Mouse (Mus musculus) hindbrain, postnatal 0 days (tissue): ENCODE data around the gene Naaladl2. TPM values are rescaled to one million over a fixed set of nuclear protein-coding genes. Genes with fewer than 3 reads are reported as not detected.
A peak's percentile ranks its signal among the peaks of the same experiment; 100 is the strongest.

Experiments
- ATAC-seq: fragments of 200-750 bp; cut with Nextera tagmentation; 2 replicates; pipeline ENCODE4 v1.8.0; 2017; ENCODE audit warnings: mild to moderate bottlenecking, moderate TSS enrichment, moderate library complexity
- DNase-seq: peaks from one replicate; pipeline ENCODE4 v3.0.0-alpha.2; 2015; ENCODE audit warnings: low spot score
- H3K27ac ChIP-seq: fragments of 300-500 bp; sonication (generic); 2 replicates; pipeline ENCODE4 v1.5.1; 2014; ENCODE audit warnings: mild to moderate bottlenecking
- H3K27me3 ChIP-seq: fragments of 300-500 bp; sonication (generic); 2 replicates; pipeline ENCODE4 v1.6.1; 2014; ENCODE audit warnings: low read length, mixed read lengths; ENCODE audit not compliant: insufficient read depth
- H3K36me3 ChIP-seq: fragments of 300-500 bp; sonication (generic); 2 replicates; pipeline ENCODE4 v1.6.1; 2014; ENCODE audit warnings: low read length, mixed read lengths; ENCODE audit not compliant: insufficient read depth
- H3K4me1 ChIP-seq: fragments of 300-500 bp; sonication (generic); 2 replicates; pipeline ENCODE4 v1.6.1; 2014; ENCODE audit warnings: antibody characterized with exemption, low read length, mixed read lengths; ENCODE audit not compliant: insufficient read depth
- H3K4me2 ChIP-seq: fragments of 300-500 bp; sonication (generic); 2 replicates; pipeline ENCODE4 v1.6.1; 2014; ENCODE audit warnings: low read depth, mild to moderate bottlenecking, low read length, moderate library complexity, mixed read lengths
- H3K4me3 ChIP-seq: fragments of 300-500 bp; sonication (generic); 2 replicates; pipeline ENCODE4 v1.5.1; 2014; ENCODE audit warnings: low read length
- H3K9ac ChIP-seq: fragments of 300-500 bp; sonication (generic); replicated peaks from 2 replicates; pipeline ENCODE4 v1.6.1; 2014; ENCODE audit warnings: mild to moderate bottlenecking, low read length, moderate library complexity, mixed read lengths
- H3K9me3 ChIP-seq: fragments of 300-500 bp; sonication (generic); 2 replicates; pipeline ENCODE4 v1.6.1; 2016; ENCODE audit warnings: low read length, mixed read lengths
- CTCF ChIP-seq: IDR thresholded peaks from 2 replicates; pipeline ENCODE4 v1.5.1; 2016; ENCODE audit warnings: antibody characterized with exemption, control low read depth, low read depth
- WGBS: fragments of 180-500 bp; shearing (Covaris S2); extraction: QIAGEN DNeasy Blood & Tissue Kit; methylation state at CpG from one replicate; pipeline ENCODE4 v1.1.7; 2014; 5-methylcytosine and 5-hydroxymethylcytosine counted together
- polyA plus RNA-seq: library from polyadenylated mRNA; unstranded; fragments of >200 nt; fragmentation: Nextera tagmentation; extraction: Ambion mirVana; gene quantifications from 2 replicates; pipeline ENCODE4 v1.2.1, GENCODE M21; 2015
- total RNA-seq: library from RNA; depleted of rRNA; stranded (reverse); fragments of >200 nt; gene quantifications from 2 replicates; pipeline ENCODE4 v1.2.3, GENCODE M21; 2014

Gene Naaladl2
- total and polyA plus RNA-seq, 2 experiments from 2014 or later = 0.37 to 0.81 TPM

DNA sequence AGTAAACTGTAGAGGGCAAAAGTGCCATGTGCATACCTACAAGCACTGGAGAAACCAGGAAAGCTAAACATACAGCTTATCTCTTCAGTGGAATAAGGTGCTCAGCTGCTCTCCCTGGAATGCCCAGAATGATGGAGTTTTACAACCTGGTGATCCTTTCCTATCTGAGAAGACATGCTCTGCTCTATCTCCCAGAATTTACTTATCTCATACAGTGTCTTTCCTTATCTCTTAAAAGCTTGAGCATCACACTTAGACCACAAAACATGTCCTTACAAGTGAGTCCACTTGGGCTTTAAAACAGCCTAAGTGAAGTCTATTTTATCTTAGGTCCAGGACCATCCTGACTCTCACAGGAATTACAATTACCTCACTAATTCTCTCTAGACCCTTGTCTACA, 1095.8 kb downstream of the Naaladl2 start:
- H3K27ac ChIP-seq = no peak overlapping the region
- no peak overlapping the region for H3K4me2 ChIP-seq
- ATAC-seq (no peak), DNase-seq (no peak)
- no peak overlapping the region for H3K4me3 ChIP-seq
- H3K36me3 ChIP-seq = no peaks in the 10 kb centered on the region
- no peaks in the 10 kb centered on the region for H3K9me3 ChIP-seq
- no peak for TF ChIP-seq CTCF
- H3K4me1 ChIP-seq = no peaks in the 10 kb centered on the region
- no peaks in the 10 kb centered on the region for H3K27me3 ChIP-seq
- H3K9ac ChIP-seq = no peak overlapping the region

DNA sequence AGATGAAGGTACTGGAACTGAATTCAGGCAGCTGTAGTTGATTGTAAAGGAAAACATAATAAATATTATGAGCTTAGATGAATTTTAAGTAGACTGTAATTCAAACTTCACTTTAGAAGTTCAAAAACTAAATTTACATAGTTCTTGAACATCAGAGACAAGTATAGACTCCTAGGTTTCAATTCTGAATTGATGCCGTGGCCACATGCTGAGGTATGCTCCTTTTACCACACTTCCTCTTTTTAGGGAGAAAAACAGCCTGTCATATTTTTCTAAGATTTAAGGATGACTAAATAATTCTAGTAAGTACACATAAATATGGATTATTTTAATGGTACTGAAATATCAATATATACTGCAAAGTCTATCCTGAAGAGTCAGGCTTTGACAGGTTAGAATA, 1142.3 kb downstream of the Naaladl2 start:
- H3K36me3 ChIP-seq = no peaks in the 10 kb centered on the region
- H3K4me3 ChIP-seq = no peak overlapping the region
- WGBS = 87% methylated on average over 1 of the region's 1 CpGs
- DNase-seq (no peak), ATAC-seq (no peak)
- H3K4me2 ChIP-seq = no peak overlapping the region
- no peaks in the 10 kb centered on the region for H3K27me3 ChIP-seq
- H3K9ac ChIP-seq = no peak overlapping the region
- no peaks in the 10 kb centered on the region for H3K4me1 ChIP-seq
- no peaks in the 10 kb centered on the region for H3K9me3 ChIP-seq
- no peak overlapping the region for H3K27ac ChIP-seq
- no peak for TF ChIP-seq CTCF

DNA sequence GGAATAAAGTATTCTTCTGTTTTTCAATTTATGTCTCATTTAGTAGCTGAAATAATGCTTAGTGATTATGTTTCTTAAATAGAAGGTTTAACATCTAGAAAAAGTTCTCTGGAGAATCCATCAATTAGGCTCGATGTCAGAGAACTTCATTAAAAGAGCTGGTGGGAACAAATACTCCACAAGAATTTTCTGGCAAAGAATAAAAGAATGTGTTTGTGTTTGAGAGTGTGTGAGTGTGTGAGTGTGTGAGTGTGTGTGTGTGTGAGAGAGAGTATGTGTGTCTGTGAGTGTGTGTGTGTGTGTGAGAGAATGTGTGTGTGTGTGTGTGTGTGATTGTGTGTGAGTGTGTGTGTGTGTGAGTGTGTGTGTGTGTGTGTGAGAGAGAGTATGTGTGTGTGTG, 1170.3 kb downstream of the Naaladl2 start:
- H3K27me3 ChIP-seq = no peaks in the 10 kb centered on the region
- H3K9me3 ChIP-seq = no peaks in the 10 kb centered on the region
- H3K4me3 ChIP-seq = no peak overlapping the region
- DNase-seq (no peak), ATAC-seq (no peak)
- no peak overlapping the region for H3K27ac ChIP-seq
- no peak for TF ChIP-seq CTCF
- no peak overlapping the region for H3K4me2 ChIP-seq
- H3K4me1 ChIP-seq = no peaks in the 10 kb centered on the region
- H3K36me3 ChIP-seq = no peaks in the 10 kb centered on the region
- WGBS = 50% methylated on average over 1 of the region's 1 CpGs
- H3K9ac ChIP-seq = no peak overlapping the region

DNA sequence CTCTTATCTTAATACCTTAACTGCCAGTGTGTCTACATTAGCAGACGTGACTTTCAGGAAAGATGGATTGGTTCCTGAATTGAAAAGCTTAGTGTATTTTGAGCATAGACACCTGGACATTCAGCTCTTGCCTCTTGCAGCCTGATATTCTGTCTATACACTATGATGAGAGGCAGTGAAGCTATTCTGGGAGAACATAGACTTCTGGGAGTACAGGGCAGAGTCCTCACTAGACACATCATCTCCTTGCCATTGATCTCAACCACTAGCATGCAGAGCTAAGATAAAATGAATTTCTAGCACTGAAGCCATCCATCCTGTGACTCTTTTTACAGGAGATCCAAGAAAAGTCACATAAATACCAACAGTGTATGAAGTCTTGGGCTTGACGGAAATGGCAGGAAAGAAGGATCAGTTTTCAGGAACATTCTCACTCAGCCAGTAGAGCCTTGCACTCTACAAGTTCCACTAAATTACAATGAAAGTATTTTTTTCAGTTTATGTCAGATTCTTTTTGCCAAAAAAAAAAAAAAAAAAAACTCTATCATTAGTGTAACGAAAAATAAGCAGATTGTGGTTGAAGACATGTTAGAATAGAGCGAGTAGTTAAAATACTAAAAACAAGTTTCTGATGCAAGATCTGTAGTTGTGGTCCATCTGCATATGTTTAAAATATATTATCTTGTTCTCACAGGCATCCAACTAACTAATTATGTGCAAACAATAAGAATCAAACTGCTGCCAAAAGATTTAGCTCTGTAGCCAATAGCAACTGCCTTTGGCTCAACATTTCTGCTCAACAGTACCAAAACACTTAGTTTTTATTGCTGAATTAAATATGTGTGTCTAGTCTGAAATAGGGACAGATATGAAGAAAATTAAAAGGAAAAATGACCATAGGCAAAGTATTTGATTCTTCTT, 1171.1 kb downstream of the Naaladl2 start:
- ATAC-seq (no peak), DNase-seq (peak; percentile 3)

DNA sequence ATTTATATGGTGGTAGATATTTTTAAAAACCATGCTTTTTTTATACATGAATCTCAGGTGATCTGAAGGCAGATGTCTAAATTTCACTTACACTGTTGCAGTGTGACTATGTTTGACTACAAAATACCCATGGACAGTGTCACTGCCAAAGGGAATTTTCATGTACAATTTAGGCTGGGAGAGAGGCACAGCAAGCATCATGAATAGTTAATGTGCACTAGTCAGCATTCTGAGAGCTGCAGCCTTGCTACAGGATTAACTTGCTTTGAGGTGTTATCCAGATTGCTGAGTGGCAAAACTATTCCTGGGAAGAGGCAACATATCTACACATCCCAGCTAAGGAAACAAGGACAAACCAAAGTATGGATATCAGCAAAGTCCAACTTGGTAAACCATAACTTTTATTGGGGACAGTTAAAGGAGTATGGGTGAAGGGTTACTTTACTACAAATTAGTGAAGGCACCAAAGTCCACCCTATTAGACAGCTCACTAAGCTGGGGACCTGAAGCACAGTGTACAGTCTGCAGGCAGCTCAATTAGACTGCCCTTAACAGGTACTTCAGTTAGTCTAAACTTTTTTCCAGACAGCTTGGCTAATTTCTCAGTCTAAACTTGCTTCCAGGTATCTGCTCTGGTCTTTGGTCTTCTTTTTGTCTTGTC, 1181.0 kb downstream of the Naaladl2 start:
- no peak for ATAC-seq
- H3K4me1 ChIP-seq = no peaks in the 10 kb centered on the region
- TF ChIP-seq CTCF = no peak
- H3K4me2 ChIP-seq = no peak overlapping the region
- H3K9ac ChIP-seq = no peak overlapping the region
- no peaks in the 10 kb centered on the region for H3K27me3 ChIP-seq
- no peaks in the 10 kb centered on the region for H3K36me3 ChIP-seq
- DNase-seq = no peak
- no peak overlapping the region for H3K4me3 ChIP-seq
- H3K9me3 ChIP-seq = no peaks in the 10 kb centered on the region
- H3K27ac ChIP-seq = no peak overlapping the region

More for the DNA sequence above, 1171.1 kb downstream of the Naaladl2 start:
- H3K4me3 ChIP-seq = no peak overlapping the region
- H3K36me3 ChIP-seq = no peaks in the 10 kb centered on the region
- no peak overlapping the region for H3K27ac ChIP-seq
- H3K4me2 ChIP-seq = no peak overlapping the region
- 70% methylated on average over 4 of the region's 4 CpGs for WGBS
- no peaks in the 10 kb centered on the region for H3K4me1 ChIP-seq
- no peaks in the 10 kb centered on the region for H3K9me3 ChIP-seq
- H3K27me3 ChIP-seq = no peaks in the 10 kb centered on the region
- TF ChIP-seq CTCF = no peak
- no peak overlapping the region for H3K9ac ChIP-seq

DNA sequence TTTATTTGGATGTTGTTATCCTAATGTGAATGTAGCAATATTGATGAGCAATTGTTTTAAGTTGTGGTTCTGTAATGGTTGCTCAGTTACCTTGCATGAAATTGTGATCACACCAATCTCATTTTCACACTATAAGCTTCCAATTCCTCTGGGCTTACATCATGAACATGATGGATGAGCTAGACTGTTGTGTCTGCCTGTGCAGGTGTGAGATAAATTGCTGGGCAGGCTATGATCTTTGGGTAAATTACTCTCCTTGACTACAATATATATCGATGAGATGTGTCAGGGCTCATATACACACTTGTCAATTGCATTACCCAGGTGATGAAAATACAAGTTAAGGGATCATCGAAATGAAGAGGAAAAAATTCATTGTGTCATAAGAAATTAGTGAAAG, 1197.9 kb downstream of the Naaladl2 start:
- TF ChIP-seq CTCF = no peak
- DNase-seq (peak; percentile 14), ATAC-seq (no peak)

DNA sequence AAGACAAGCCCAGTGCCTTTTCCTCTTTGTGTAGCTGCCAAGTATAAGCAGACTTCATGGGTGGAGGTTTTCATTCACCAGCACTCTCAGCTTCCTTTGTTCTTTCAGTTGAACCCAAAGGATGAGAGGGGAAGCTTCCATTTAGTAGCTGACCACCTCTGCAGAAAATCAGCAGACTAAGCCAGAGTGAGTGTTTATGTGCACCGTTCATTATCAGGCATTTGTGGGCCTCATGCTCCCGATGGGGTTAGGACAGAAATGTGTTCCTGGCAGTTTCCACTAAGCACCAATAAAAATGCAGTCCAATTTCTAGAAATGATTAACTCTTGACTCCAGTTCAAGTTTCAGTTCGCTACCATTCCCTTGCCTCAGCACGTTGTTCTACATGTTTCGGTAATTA, 1206.8 kb downstream of the Naaladl2 start:
- ATAC-seq = no peak
- H3K4me2 ChIP-seq = peak overlapping the region; percentile 23; the same call in 1 of the 2 replicates
- H3K36me3 ChIP-seq = no peaks in the 10 kb centered on the region
- H3K27me3 ChIP-seq = no peaks in the 10 kb centered on the region
- no peak overlapping the region for H3K4me3 ChIP-seq
- peak; percentile 13 for DNase-seq
- no peak overlapping the region for H3K9ac ChIP-seq
- no peak for TF ChIP-seq CTCF
- no peak overlapping the region for H3K27ac ChIP-seq
- WGBS = 22% methylated on average over 5 of the region's 5 CpGs
- H3K9me3 ChIP-seq = no peaks in the 10 kb centered on the region
- H3K4me1 ChIP-seq = no peaks in the 10 kb centered on the region

More for the DNA sequence above, 1197.9 kb downstream of the Naaladl2 start:
- no peak overlapping the region for H3K9ac ChIP-seq
- no peaks in the 10 kb centered on the region for H3K27me3 ChIP-seq
- WGBS = 76% methylated on average over 2 of the region's 2 CpGs
- no peaks in the 10 kb centered on the region for H3K9me3 ChIP-seq
- no peak overlapping the region for H3K27ac ChIP-seq
- no peaks in the 10 kb centered on the region for H3K4me1 ChIP-seq
- no peaks in the 10 kb centered on the region for H3K36me3 ChIP-seq
- no peak overlapping the region for H3K4me2 ChIP-seq
- no peak overlapping the region for H3K4me3 ChIP-seq
